Mouse (Mus musculus) heart, embryonic 13.5 days (tissue): ENCODE results near the gene Cyb5b. TPM values are rescaled to one million over a fixed set of nuclear protein-coding genes. Genes with fewer than 3 reads are reported as not detected.

ENCODE experiments used
- ATAC-seq: fragments of 200-750 bp; cut with Nextera tagmentation; 2 replicates; pipeline ENCODE4 v1.8.0; 2017; ENCODE audit warnings: moderate TSS enrichment; ENCODE audit not compliant: insufficient number of reproducible peaks, low FRiP score, low TSS enrichment; ENCODE audit errors: extremely low read depth
- H3K27ac ChIP-seq: fragments of 300-500 bp; sonication (generic); replicated peaks from 2 replicates; pipeline ENCODE4 v1.5.1; 2015; ENCODE audit warnings: moderate library complexity, mild to moderate bottlenecking, inconsistent platforms
- H3K27me3 ChIP-seq: fragments of 300-500 bp; sonication (generic); replicated peaks from 2 replicates; pipeline ENCODE4 v1.6.1; 2015; ENCODE audit warnings: mild to moderate bottlenecking, inconsistent platforms
- H3K36me3 ChIP-seq: fragments of 300-500 bp; sonication (generic); 2 replicates; pipeline ENCODE4 v1.6.1; 2015; ENCODE audit warnings: mild to moderate bottlenecking, inconsistent platforms
- H3K4me1 ChIP-seq: fragments of 300-500 bp; sonication (generic); 2 replicates; pipeline ENCODE4 v1.6.1; 2015; ENCODE audit warnings: inconsistent platforms
- H3K4me2 ChIP-seq: fragments of 300-500 bp; sonication (generic); 2 replicates; pipeline ENCODE4 v1.6.1; 2015; ENCODE audit warnings: inconsistent platforms, mild to moderate bottlenecking, moderate library complexity
- H3K4me3 ChIP-seq: fragments of 300-500 bp; sonication (generic); 2 replicates; pipeline ENCODE4 v1.5.1; 2015; ENCODE audit warnings: moderate library complexity, mild to moderate bottlenecking, inconsistent platforms
- H3K9ac ChIP-seq: fragments of 300-500 bp; sonication (generic); 2 replicates; pipeline ENCODE4 v1.6.1; 2015; ENCODE audit warnings: inconsistent platforms, mild to moderate bottlenecking, moderate library complexity
- H3K9me3 ChIP-seq: fragments of 300-500 bp; sonication (generic); 2 replicates; pipeline ENCODE4 v1.6.1; 2016; ENCODE audit warnings: inconsistent platforms
- WGBS: fragments of 180-500 bp; shearing (Covaris S2); methylation state at CpG from one replicate; pipeline ENCODE4 v1.1.7; 2015; ENCODE audit warnings: mixed read lengths; 5-methylcytosine and 5-hydroxymethylcytosine counted together
- polyA plus RNA-seq: library from polyadenylated mRNA; unstranded; fragments of >200 nt; fragmentation: Nextera tagmentation; extraction: Ambion mirVana; gene quantifications from 2 replicates; pipeline ENCODE4 v1.2.1, GENCODE M21; 2015

The Cyb5b gene
- polyA plus RNA-seq, 1 experiment from 2014 or later: 60.2 TPM

- Histone ChIP-seq H3K4me1 (peaks cover 30% of the 10 kb centered on the region), H3K9me3 (no peaks in the 10 kb centered on the region), H3K4me3 (no peak overlapping the region), H3K4me2 (no peak overlapping the region), H3K27ac (no peak overlapping the region), H3K36me3 (no peaks in the 10 kb centered on the region), H3K27me3 (no peaks in the 10 kb centered on the region), H3K9ac (no peak overlapping the region)
- no peak for ATAC-seq
- WGBS: 13% methylated on average over 11 of the region's 11 CpGs
Measured at GRCm38 (mm10) chr8:107116023-107116422, 34.4 kb upstream of the Cyb5b start.

GRCm38 (mm10) chr8:107117019-107117418 is 33.4 kb upstream of the Cyb5b start:
- Histone ChIP-seq H3K4me3 (no peak overlapping the region), H3K9me3 (no peaks in the 10 kb centered on the region), H3K4me1 (peaks cover 30% of the 10 kb centered on the region), H3K4me2 (no peak overlapping the region), H3K36me3 (no peaks in the 10 kb centered on the region), H3K27me3 (no peaks in the 10 kb centered on the region), H3K9ac (no peak overlapping the region), H3K27ac (no peak overlapping the region)
- no peak for ATAC-seq
- WGBS: 50% methylated on average over 2 of the region's 2 CpGs

GRCm38 (mm10) chr8:107118803-107119233 is 31.6 kb upstream of the Cyb5b start:
- Histone ChIP-seq H3K27me3 (no peaks in the 10 kb centered on the region), H3K27ac (peak overlapping the region; percentile 58), H3K9me3 (no peaks in the 10 kb centered on the region), H3K9ac (peak overlapping the region; percentile 63), H3K4me2 (no peak overlapping the region), H3K4me1 (peaks cover 38% of the 10 kb centered on the region), H3K4me3 (no peak overlapping the region), H3K36me3 (no peaks in the 10 kb centered on the region)
- 38% methylated on average over 7 of the region's 7 CpGs for WGBS
- no peak for ATAC-seq

- Histone ChIP-seq H3K27me3 (no peaks in the 10 kb centered on the region), H3K9ac (peak overlapping the region; percentile 63; the same call in 1 of the 2 replicates), H3K4me1 (peaks cover 40% of the 10 kb centered on the region), H3K4me3 (no peak overlapping the region), H3K36me3 (no peaks in the 10 kb centered on the region), H3K9me3 (no peaks in the 10 kb centered on the region), H3K27ac (peak overlapping the region; percentile 58), H3K4me2 (no peak overlapping the region)
- 69% methylated on average over 9 of the region's 9 CpGs for WGBS
- ATAC-seq: no peak
Measured at GRCm38 (mm10) chr8:107119412-107119811, 31.0 kb upstream of the Cyb5b start.

GRCm38 (mm10) chr8:107120806-107121205 is 29.6 kb upstream of the Cyb5b start:
- Histone ChIP-seq H3K4me2 (no peak overlapping the region), H3K9ac (no peak overlapping the region), H3K9me3 (no peaks in the 10 kb centered on the region), H3K4me3 (no peak overlapping the region), H3K4me1 (peaks cover 32% of the 10 kb centered on the region), H3K36me3 (no peaks in the 10 kb centered on the region), H3K27me3 (no peaks in the 10 kb centered on the region), H3K27ac (no peak overlapping the region)
- ATAC-seq: no peak

GRCm38 (mm10) chr8:107121681-107122291 is 28.7 kb upstream of the Cyb5b start:
- WGBS: 84% methylated on average over 7 of the region's 7 CpGs
- Histone ChIP-seq H3K4me1 (peaks cover 30% of the 10 kb centered on the region), H3K27me3 (no peaks in the 10 kb centered on the region), H3K4me3 (no peak overlapping the region), H3K36me3 (no peaks in the 10 kb centered on the region), H3K9me3 (no peaks in the 10 kb centered on the region), H3K9ac (no peak overlapping the region), H3K4me2 (no peak overlapping the region), H3K27ac (no peak overlapping the region)
- ATAC-seq: no peak

GRCm38 (mm10) chr8:107123063-107123614 is 27.3 kb upstream of the Cyb5b start:
- no peak for ATAC-seq

GRCm38 (mm10) chr8:107124343-107124742 is 26.1 kb upstream of the Cyb5b start:
- Histone ChIP-seq H3K36me3 (no peaks in the 10 kb centered on the region), H3K4me1 (peaks cover 27% of the 10 kb centered on the region), H3K9me3 (no peaks in the 10 kb centered on the region), H3K27me3 (no peaks in the 10 kb centered on the region), H3K9ac (no peak overlapping the region), H3K4me2 (no peak overlapping the region), H3K27ac (no peak overlapping the region), H3K4me3 (no peak overlapping the region)
- ATAC-seq: no peak
- WGBS: 68% methylated on average over 8 of the region's 8 CpGs

More at GRCm38 (mm10) chr8:107123063-107123614, 27.3 kb upstream of the Cyb5b start:
- Histone ChIP-seq H3K4me1 (peaks cover 30% of the 10 kb centered on the region), H3K9ac (peak overlapping the region; percentile 12; the same call in 1 of the 2 replicates), H3K27me3 (no peaks in the 10 kb centered on the region), H3K4me2 (no peak overlapping the region), H3K9me3 (no peaks in the 10 kb centered on the region), H3K27ac (peak overlapping the region; percentile 30), H3K4me3 (no peak overlapping the region), H3K36me3 (no peaks in the 10 kb centered on the region)
- 30% methylated on average over 9 of the region's 9 CpGs for WGBS

- H3K9me3 ChIP-seq: no peaks in the 10 kb centered on the region
- peak overlapping the region; percentile 86 for H3K27ac ChIP-seq
- H3K4me1 ChIP-seq: peaks cover 36% of the 10 kb centered on the region
- H3K4me3 ChIP-seq: no peak overlapping the region
- H3K4me2 ChIP-seq: peak overlapping the region; percentile 31
- H3K27me3 ChIP-seq: no peaks in the 10 kb centered on the region
- H3K36me3 ChIP-seq: no peaks in the 10 kb centered on the region
- no peak for ATAC-seq
- peak overlapping the region; percentile 47; the same call in 1 of the 2 replicates for H3K9ac ChIP-seq
- 39% methylated on average over 8 of the region's 8 CpGs for WGBS
Measured at GRCm38 (mm10) chr8:107129171-107130025, 21.0 kb upstream of the Cyb5b start.

GRCm38 (mm10) chr8:107130028-107130427 is 20.4 kb upstream of the Cyb5b start:
- H3K36me3 ChIP-seq: no peaks in the 10 kb centered on the region
- H3K4me2 ChIP-seq: no peak overlapping the region
- peak overlapping the region; percentile 86 for H3K27ac ChIP-seq
- 83% methylated on average over 6 of the region's 6 CpGs for WGBS
- 0 out of 2 replicates have a peak overlapping the region, but pooled peaks have one; percentile 40 for H3K9ac ChIP-seq
- no peaks in the 10 kb centered on the region for H3K9me3 ChIP-seq
- H3K4me1 ChIP-seq: peaks cover 37% of the 10 kb centered on the region
- ATAC-seq: no peak
- H3K27me3 ChIP-seq: no peaks in the 10 kb centered on the region
- H3K4me3 ChIP-seq: no peak overlapping the region
